Mouse (Mus musculus) heart, adult 2 months (tissue): ENCODE data around the gene Plekhh3. TPM values are rescaled to one million over a fixed set of nuclear protein-coding genes. Genes with fewer than 3 reads are reported as not detected.

ENCODE experiments used
- DNase-seq, 2 experiments: peaks; one replicate each; pipeline ENCODE4 v3.0.0; 2021
- H3K27ac ChIP-seq: fragments of 200-600 bp; 2 replicates; pipeline ENCODE4 v1.8.1; 2022
- H3K27me3 ChIP-seq: fragments of 200-500 bp; 2 replicates; pipeline ENCODE4 v1.6.1; 2012; ENCODE audit warnings: mild to moderate bottlenecking, low read length, inconsistent platforms, mixed read lengths; ENCODE audit not compliant: control insufficient read depth, insufficient read depth
- H3K36me3 ChIP-seq: fragments of 200-500 bp; 2 replicates; pipeline ENCODE4 v1.6.1; 2012; ENCODE audit warnings: low read length, inconsistent platforms; ENCODE audit not compliant: control insufficient read depth, insufficient read depth
- H3K4me1 ChIP-seq: fragments of 200-500 bp; 2 replicates; pipeline ENCODE4 v1.6.1; 2011; ENCODE audit warnings: low read length; ENCODE audit not compliant: control insufficient read depth, insufficient read depth
- H3K4me3 ChIP-seq: fragments of 200-600 bp; 2 replicates; pipeline ENCODE4 v1.8.1; 2022
- H3K79me2 ChIP-seq: fragments of 200-500 bp; replicated peaks from 2 replicates; pipeline ENCODE4 v1.6.1; 2012; ENCODE audit warnings: mild to moderate bottlenecking, inconsistent platforms, low read length, moderate library complexity, mixed read lengths; ENCODE audit not compliant: control insufficient read depth, insufficient read depth
- H3K9ac ChIP-seq: fragments of 200-500 bp; 2 replicates; pipeline ENCODE4 v1.6.1; 2012; ENCODE audit warnings: low read depth, mild to moderate bottlenecking, control low read depth, inconsistent platforms, low read length, mixed read lengths
- CTCF ChIP-seq: fragments of 200-600 bp; IDR thresholded peaks from 2 replicates; pipeline ENCODE4 v1.8.1; 2022; ENCODE audit warnings: antibody characterized with exemption, mild to moderate bottlenecking, moderate library complexity
- EP300 ChIP-seq: fragments of 200-500 bp; IDR thresholded peaks from 2 replicates; pipeline ENCODE4 v1.6.1; 2011; ENCODE audit warnings: low read depth, low read length, control low read depth; ENCODE audit not compliant: insufficient read depth
- POLR2A ChIP-seq: fragments of 200-500 bp; IDR thresholded peaks from 2 replicates; pipeline ENCODE4 v1.6.1; 2011; ENCODE audit warnings: mild to moderate bottlenecking, low read depth, low read length, control low read depth; ENCODE audit not compliant: insufficient read depth
- WGBS: fragments of 180-500 bp; shearing (Covaris S2); methylation state at CpG from one replicate; pipeline ENCODE4 v1.1.7; 2018; 5-methylcytosine and 5-hydroxymethylcytosine counted together
- intact Hi-C: fragments of 180-260 bp; cut with DNase I; formaldehyde crosslinking; loops from one replicate; pipeline ENCODE4 v1.15.1; 2025
- polyA plus RNA-seq: library from polyadenylated mRNA; depleted of rRNA; stranded (reverse); fragments of >200 nt; gene quantifications from 2 replicates; pipeline ENCODE4 v1.2.3, GENCODE M21; 2012
- total RNA-seq, 2 experiments: library from RNA; stranded (reverse); gene quantifications; 2 replicates each; pipeline ENCODE4 v1.2.3; 2021

Plekhh3 gene
- total and polyA plus RNA-seq, 3 experiments = 14.3 to 28.1 (median 26.7) TPM

GRCm38 (mm10) chr11:101172434-101172815, 1.3 kb upstream of the Plekhh3 start:
- 4% methylated on average over 5 of the region's 5 CpGs for WGBS
- Histone ChIP-seq H3K4me1 (peaks cover 11% of the 10 kb centered on the region), H3K27me3 (no peaks in the 10 kb centered on the region)

GRCm38 (mm10) chr11:101171721-101172433, 726 bp upstream of the Plekhh3 start:
- H3K4me3 ChIP-seq = peak overlapping the region; percentile 53
- H3K79me2 ChIP-seq = no peaks in the 10 kb centered on the region
- no peaks in the 10 kb centered on the region for H3K27me3 ChIP-seq
- H3K9ac ChIP-seq = peak overlapping the region; percentile 62
- H3K27ac ChIP-seq = peak overlapping the region; percentile 91
- intact Hi-C loops = loop anchor here (5.0 to 10.0 kb wide), 2 partner anchors 35 to 457 kb away; partner anchors contain the start of genes Hspb9 and Kat2a
- TF ChIP-seq POLR2A = peak; percentile 72
- no peak for TF ChIP-seq EP300
- WGBS = under 1% methylated on average over 31 of the region's 31 CpGs
- H3K36me3 ChIP-seq = 0 out of 2 replicates have a peak, but pooled peaks cover 2% of the 10 kb centered on the region
- peaks cover 11% of the 10 kb centered on the region for H3K4me1 ChIP-seq
- peak; percentile 83 to 84 for DNase-seq

More at GRCm38 (mm10) chr11:101172434-101172815, 1.3 kb upstream of the Plekhh3 start:
- 0 out of 2 replicates have a peak, but pooled peaks cover 2% of the 10 kb centered on the region for H3K36me3 ChIP-seq
- peak overlapping the region; percentile 62 for H3K9ac ChIP-seq
- peak overlapping the region; percentile 91 for H3K27ac ChIP-seq
- DNase-seq = no peak
- intact Hi-C loops = loop anchor here (5.0 to 10.0 kb wide), 2 partner anchors 35 to 458 kb away; partner anchors contain the start of genes Hspb9 and Kat2a
- no peaks in the 10 kb centered on the region for H3K79me2 ChIP-seq
- no peak for TF ChIP-seq CTCF
- TF ChIP-seq EP300 = no peak
- TF ChIP-seq POLR2A = no peak
- H3K4me3 ChIP-seq = peak overlapping the region; percentile 53

- Histone ChIP-seq H3K36me3 (peaks cover 2% of the 10 kb centered on the region; the same call in 1 of the 2 replicates), H3K9ac (peak within 1 kb of the TSS; percentile 78), H3K4me1 (peaks cover 10% of the 10 kb centered on the region), H3K79me2 (no peaks in the 10 kb centered on the region), H3K27me3 (no peaks in the 10 kb centered on the region), H3K4me3 (peak within 1 kb of the TSS; percentile 65), H3K27ac (peak within 1 kb of the TSS; percentile 96)
- TF ChIP-seq EP300 (peak; percentile 52; the same call in 1 of the 2 replicates), POLR2A (peak; percentile 45; the same call in 1 of the 2 replicates), CTCF (no peak)
- intact Hi-C loops = loop anchor here (5.0 to 10.0 kb wide), 2 partner anchors 33 to 456 kb away; partner anchors contain the start of genes Hspb9 and Kat2a
- peak; percentile 82 to 84 for DNase-seq
- WGBS = under 1% methylated on average over 35 of the region's 35 CpGs
Observed at GRCm38 (mm10) chr11:101170354-101170810, 769 bp downstream of the Plekhh3 start, which contains the start of gene Cntnap1. Gene Cntnap1, plus strand, starts transcription at chr11:101170523.

- intact Hi-C loops = loop anchor here (5.0 to 10.0 kb wide), 2 partner anchors 32 to 455 kb away; partner anchors contain the start of genes Hspb9 and Kat2a
- H3K79me2 ChIP-seq = no peaks in the 10 kb centered on the region
- peak overlapping the region; percentile 65 for H3K4me3 ChIP-seq
- DNase-seq = peak; percentile 49 to 58
- WGBS = 11% methylated on average over 17 of the region's 17 CpGs
- peak overlapping the region; percentile 96 for H3K27ac ChIP-seq
- H3K36me3 ChIP-seq = peaks cover 2% of the 10 kb centered on the region; the same call in 1 of the 2 replicates
- no peaks in the 10 kb centered on the region for H3K27me3 ChIP-seq
- no peak for TF ChIP-seq CTCF
- TF ChIP-seq POLR2A = no peak
- TF ChIP-seq EP300 = no peak
- peak overlapping the region; percentile 78 for H3K9ac ChIP-seq
- H3K4me1 ChIP-seq = peaks cover 8% of the 10 kb centered on the region
Observed at GRCm38 (mm10) chr11:101169301-101170107, 1.6 kb downstream of the Plekhh3 start.

- 43% methylated on average over 18 of the region's 18 CpGs for WGBS
- Histone ChIP-seq H3K27ac (peak overlapping the region; percentile 96), H3K4me3 (peak overlapping the region; percentile 65), H3K79me2 (no peaks in the 10 kb centered on the region), H3K36me3 (peaks cover 2% of the 10 kb centered on the region), H3K9ac (peak overlapping the region; percentile 53; the same call in 1 of the 2 replicates), H3K4me1 (peaks cover 9% of the 10 kb centered on the region), H3K27me3 (no peaks in the 10 kb centered on the region)
- no peak for TF ChIP-seq CTCF
- TF ChIP-seq EP300 = no peak
- 0 out of 2 replicates have a peak, but pooled peaks have one; percentile 22 for TF ChIP-seq POLR2A
- peak; percentile 69 to 80 for DNase-seq
- intact Hi-C loops = no loop called here
Observed at GRCm38 (mm10) chr11:101168301-101168980, 2.7 kb downstream of the Plekhh3 start.
